Mouse (Mus musculus) intestine, postnatal 0 days (tissue): Measurements from ENCODE around the gene Coq5. TPM values are rescaled to one million over a fixed set of nuclear protein-coding genes. Genes with fewer than 3 reads are reported as not detected.

Source experiments
- ATAC-seq: fragments of 200-750 bp; cut with Nextera tagmentation; 2 replicates; pipeline ENCODE4 v1.8.0; 2017; ENCODE audit warnings: mild to moderate bottlenecking, moderate TSS enrichment, moderate library complexity
- H3K27ac ChIP-seq: fragments of 300-500 bp; sonication (generic); 2 replicates; pipeline ENCODE4 v1.5.1; 2014; ENCODE audit warnings: mild to moderate bottlenecking, low read depth, low read length, moderate library complexity
- H3K27me3 ChIP-seq: fragments of 300-500 bp; sonication (generic); replicated peaks from 2 replicates; pipeline ENCODE4 v1.6.1; 2014; ENCODE audit warnings: low read length, mixed read lengths; ENCODE audit not compliant: control insufficient read depth, insufficient read depth
- H3K36me3 ChIP-seq: fragments of 300-500 bp; sonication (generic); 2 replicates; pipeline ENCODE4 v1.6.1; 2014; ENCODE audit warnings: mild to moderate bottlenecking, moderate library complexity; ENCODE audit not compliant: control insufficient read depth, insufficient read depth
- H3K4me1 ChIP-seq: fragments of 300-500 bp; sonication (generic); replicated peaks from 2 replicates; pipeline ENCODE4 v1.6.1; 2014; ENCODE audit warnings: antibody characterized with exemption, low read length, mixed read lengths; ENCODE audit not compliant: control insufficient read depth, insufficient read depth
- H3K4me2 ChIP-seq: fragments of 300-500 bp; sonication (generic); replicated peaks from 2 replicates; pipeline ENCODE4 v1.6.1; 2014; ENCODE audit warnings: low read depth, mild to moderate bottlenecking, moderate library complexity
- H3K4me3 ChIP-seq: fragments of 300-500 bp; sonication (generic); 2 replicates; pipeline ENCODE4 v1.5.1; 2014; ENCODE audit warnings: low read depth, low read length
- H3K9ac ChIP-seq: fragments of 300-500 bp; sonication (generic); 2 replicates; pipeline ENCODE4 v1.6.1; 2014; ENCODE audit warnings: mild to moderate bottlenecking, low read depth, low read length
- H3K9me3 ChIP-seq: fragments of 300-500 bp; sonication (generic); 2 replicates; pipeline ENCODE4 v1.6.1; 2016; ENCODE audit warnings: mixed run types; ENCODE audit not compliant: control insufficient read depth
- CTCF ChIP-seq: sonication (generic); IDR thresholded peaks from 2 replicates; pipeline ENCODE4 v1.5.1; 2016; ENCODE audit warnings: low read depth, mild to moderate bottlenecking, control low read depth, antibody characterized with exemption, moderate library complexity
- WGBS: fragments of 180-500 bp; shearing (Covaris S2); extraction: QIAGEN DNeasy Blood & Tissue Kit; methylation state at CpG from one replicate; pipeline ENCODE4 v1.1.7; 2014; 5-methylcytosine and 5-hydroxymethylcytosine counted together
- polyA plus RNA-seq: library from polyadenylated mRNA; unstranded; fragments of >200 nt; fragmentation: Nextera tagmentation; extraction: Ambion mirVana; gene quantifications from 2 replicates; pipeline ENCODE4 v1.2.1, GENCODE M21; 2015

Gene Coq5
- polyA plus RNA-seq, 1 experiment from 2014 or later = 32.4 TPM

- H3K9me3 ChIP-seq = no peaks in the 10 kb centered on the region
- no peak overlapping the region for H3K9ac ChIP-seq
- H3K27me3 ChIP-seq = no peaks in the 10 kb centered on the region
- TF ChIP-seq CTCF = no peak
- no peak overlapping the region for H3K4me3 ChIP-seq
- no peak overlapping the region for H3K27ac ChIP-seq
- H3K4me2 ChIP-seq = no peak overlapping the region
- WGBS = 55% methylated on average over 1 of the region's 1 CpGs
- no peaks in the 10 kb centered on the region; the same call in 1 of the 2 replicates for H3K36me3 ChIP-seq
- ATAC-seq = 0 out of 2 replicates have a peak, but pooled peaks have one; percentile 14
- no peaks in the 10 kb centered on the region for H3K4me1 ChIP-seq
These were observed 1.4 kb upstream of the Coq5 start for GRCm38 (mm10) chr5:115278053-115278452.

GRCm38 (mm10) chr5:115278785-115279184, 681 bp upstream of the Coq5 start:
- no peak overlapping the region for H3K27ac ChIP-seq
- no peak for TF ChIP-seq CTCF
- no peaks in the 10 kb centered on the region for H3K4me1 ChIP-seq
- peaks cover 5% of the 10 kb centered on the region; the same call in 1 of the 2 replicates for H3K36me3 ChIP-seq
- H3K9me3 ChIP-seq = no peaks in the 10 kb centered on the region
- H3K4me2 ChIP-seq = no peak overlapping the region
- no peak overlapping the region for H3K9ac ChIP-seq
- no peak for ATAC-seq
- H3K4me3 ChIP-seq = no peak overlapping the region
- WGBS = 58% methylated on average over 2 of the region's 2 CpGs
- H3K27me3 ChIP-seq = no peaks in the 10 kb centered on the region

GRCm38 (mm10) chr5:115280050-115280687, 703 bp downstream of the Coq5 start:
- TF ChIP-seq CTCF = no peak
- peak overlapping the region; percentile 68 for H3K27ac ChIP-seq
- 3% methylated on average over 17 of the region's 17 CpGs for WGBS
- no peak for ATAC-seq
- peak overlapping the region; percentile 82 for H3K9ac ChIP-seq
- peak overlapping the region; percentile 97 for H3K4me3 ChIP-seq
- no peaks in the 10 kb centered on the region for H3K9me3 ChIP-seq
- H3K27me3 ChIP-seq = no peaks in the 10 kb centered on the region
- H3K4me1 ChIP-seq = no peaks in the 10 kb centered on the region
- H3K4me2 ChIP-seq = peak overlapping the region; percentile 90
- peaks cover 18% of the 10 kb centered on the region for H3K36me3 ChIP-seq

- Histone ChIP-seq H3K27me3 (no peaks in the 10 kb centered on the region), H3K9ac (no peak overlapping the region), H3K27ac (no peak overlapping the region), H3K4me1 (no peaks in the 10 kb centered on the region), H3K9me3 (no peaks in the 10 kb centered on the region), H3K36me3 (peaks cover 31% of the 10 kb centered on the region), H3K4me2 (no peak overlapping the region), H3K4me3 (no peak overlapping the region)
- TF ChIP-seq CTCF = peak; percentile 65
- ATAC-seq = no peak
- WGBS = 85% methylated on average over 3 of the region's 3 CpGs
These were observed 5.3 kb downstream of the Coq5 start for GRCm38 (mm10) chr5:115284735-115285134.

- H3K4me2 ChIP-seq = no peak overlapping the region
- no peak for ATAC-seq
- H3K27me3 ChIP-seq = no peaks in the 10 kb centered on the region
- TF ChIP-seq CTCF = peak; percentile 45
- H3K27ac ChIP-seq = no peak overlapping the region
- H3K9ac ChIP-seq = no peak overlapping the region
- no peak overlapping the region for H3K4me3 ChIP-seq
- WGBS = 94% methylated on average over 8 of the region's 8 CpGs
- H3K36me3 ChIP-seq = peaks cover 38% of the 10 kb centered on the region
- H3K4me1 ChIP-seq = no peaks in the 10 kb centered on the region
- H3K9me3 ChIP-seq = no peaks in the 10 kb centered on the region
These were observed 14.7 kb downstream of the Coq5 start for GRCm38 (mm10) chr5:115294173-115294572.

- H3K9me3 ChIP-seq = no peaks in the 10 kb centered on the region
- peak overlapping the region; percentile 46 for H3K27ac ChIP-seq
- H3K27me3 ChIP-seq = no peaks in the 10 kb centered on the region
- peaks cover 25% of the 10 kb centered on the region for H3K36me3 ChIP-seq
- no peak overlapping the region for H3K9ac ChIP-seq
- no peak for ATAC-seq
- H3K4me2 ChIP-seq = no peak overlapping the region
- 56% methylated on average over 10 of the region's 10 CpGs for WGBS
- no peak for TF ChIP-seq CTCF
- H3K4me1 ChIP-seq = no peaks in the 10 kb centered on the region
- no peak overlapping the region for H3K4me3 ChIP-seq
These were observed 16.9 kb downstream of the Coq5 start for GRCm38 (mm10) chr5:115296347-115296746.
